ENCODE assay signal across 25 mouse cellular contexts in genomic region chrX:48389380-48389779, GRCm38 (mm10).
"Had no signal": no experiment of that assay in that cellular context is flagged by ENCODE, and none has a peak within 500 bp of the region (broad histone marks: within the 10 kb centered on the region; RNA-seq: fewer than 3 reads in every experiment).

No protein-coding gene starts in this region.

- H3K9me3 ChIP-seq: embryonic facial prominence, embryonic 10.5 days; embryonic facial prominence, embryonic 12.5 days; embryonic facial prominence, embryonic 13.5 days; embryonic facial prominence, embryonic 15.5 days; forebrain, embryonic 10.5 days; forebrain, embryonic 12.5 days; forebrain, embryonic 13.5 days; forebrain, embryonic 15.5 days had no signal

- H3K4me3 ChIP-seq: embryonic facial prominence, embryonic 10.5 days; embryonic facial prominence, embryonic 12.5 days; embryonic facial prominence, embryonic 13.5 days; embryonic facial prominence, embryonic 15.5 days; erythroblast, embryonic 14.5 days; forebrain, embryonic 10.5 days; forebrain, embryonic 12.5 days; forebrain, embryonic 13.5 days; forebrain, embryonic 15.5 days; gastrocnemius, adult 2 months; heart, adult 2 months had no signal

- H3K9ac ChIP-seq: embryonic facial prominence, embryonic 12.5 days; embryonic facial prominence, embryonic 13.5 days; embryonic facial prominence, embryonic 15.5 days; forebrain, embryonic 12.5 days; forebrain, embryonic 13.5 days; forebrain, embryonic 15.5 days; forebrain, postnatal 0 days had no signal

- DNase-seq: cerebellum, adult 9-10 months; cerebellum, adult 9-11 months; cerebellum, postnatal 10 days; cerebellum, postnatal 14 days; cerebellum, postnatal 25 days; cerebellum, postnatal 36 days; embryo, embryonic 11 days; forebrain, postnatal 0 days; gastrocnemius, adult 2 months; gastrocnemius, postnatal 10 days; gastrocnemius, postnatal 14 days; gastrocnemius, postnatal 25 days; gastrocnemius, postnatal 36 days; heart, adult 11 months; heart, adult 18-20 months; heart, adult 2 months had no signal

- H3K4me1 ChIP-seq: embryonic facial prominence, embryonic 12.5 days; embryonic facial prominence, embryonic 13.5 days; embryonic facial prominence, embryonic 15.5 days had no signal

- H3K27ac ChIP-seq: embryonic facial prominence, embryonic 10.5 days; embryonic facial prominence, embryonic 12.5 days; embryonic facial prominence, embryonic 13.5 days; embryonic facial prominence, embryonic 15.5 days; forebrain, embryonic 10.5 days; forebrain, embryonic 12.5 days; forebrain, embryonic 13.5 days; forebrain, embryonic 15.5 days; gastrocnemius, adult 2 months; heart, adult 2 months had no signal

- H3K27me3 ChIP-seq: embryonic facial prominence, embryonic 12.5 days; embryonic facial prominence, embryonic 13.5 days; embryonic facial prominence, embryonic 15.5 days; forebrain, embryonic 12.5 days; forebrain, embryonic 13.5 days; forebrain, embryonic 15.5 days had no signal
